Mouse (Mus musculus) CH12.LX (cell line): ENCODE measurements at regions not wholly inside any gene's neighbourhood (a gene's known extent, or its start where the extent isn't known, plus 50 kb on each side); places are given as distances from the start of the nearest gene placed in this dataset.

ENCODE experiments used
- CTCF ChIP-seq, 2 experiments: IDR thresholded peaks in 1 of 2; conservative IDR thresholded peaks in 1 of 2; 2 replicates each; pipeline ENCODE4 v1.5.1; 2011 to 2012; ENCODE audit warnings: low read depth in 2 of 2, low read length in 2 of 2, improper control_type of control experiment in 1 of 2, inconsistent platforms in 1 of 2, mild to moderate bottlenecking in 1 of 2, moderate library complexity in 1 of 2
- EP300 ChIP-seq: IDR thresholded peaks from 2 replicates; pipeline ENCODE4 v1.6.1; 2011; ENCODE audit warnings: low read length, improper control_type of control experiment
- POLR2A ChIP-seq: IDR thresholded peaks from 2 replicates; pipeline ENCODE4 v1.6.1; 2011; ENCODE audit warnings: low read depth, mild to moderate bottlenecking, improper control_type of control experiment, low read length
- ZC3H11A ChIP-seq: IDR thresholded peaks from 2 replicates; pipeline ENCODE4 v1.6.1; 2012; ENCODE audit warnings: low read depth, mild to moderate bottlenecking, inconsistent platforms, low read length, improper control_type of control experiment
- ZNF384 ChIP-seq: IDR thresholded peaks from 2 replicates; pipeline ENCODE4 v1.6.1; 2012; ENCODE audit warnings: low read depth, low read length, improper control_type of control experiment, inconsistent platforms

DNA sequence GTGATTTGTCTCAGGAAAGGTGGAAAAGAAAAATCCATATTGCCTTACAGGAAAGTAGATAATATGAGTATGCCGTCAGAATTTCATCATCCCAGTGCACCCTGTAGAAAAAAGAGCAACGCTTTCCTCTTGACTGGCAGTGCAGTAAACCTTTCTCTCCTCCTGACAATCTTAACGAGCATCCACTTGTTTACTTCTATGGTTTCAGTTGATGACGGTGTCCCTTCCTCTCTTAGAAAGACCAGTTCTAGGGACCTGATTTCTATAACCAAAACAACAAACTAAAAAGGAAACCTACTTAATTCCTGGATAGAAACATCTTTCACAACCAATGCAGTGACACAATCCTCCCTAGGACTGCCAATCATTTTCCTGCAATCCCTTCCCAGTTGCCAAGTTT is 714.3 kb upstream of the Cited2 start:
- no peak for TF ChIP-seq EP300
- no peak for TF ChIP-seq ZNF384
- TF ChIP-seq CTCF (conservative IDR thresholded peaks at IDR 0.05 in 1 of 2, IDR thresholded peaks at IDR 0.05 in 1 of 2; ENCODE audit: low read depth in 2 of 2, low read length in 2 of 2): no peak
- no peak for TF ChIP-seq POLR2A
- TF ChIP-seq ZC3H11A: no peak
